Mouse (Mus musculus) kidney, postnatal 0 days (tissue): ENCODE data around the gene Tekt1. TPM values are rescaled to one million over a fixed set of nuclear protein-coding genes. Genes with fewer than 3 reads are reported as not detected.
A peak's percentile ranks its signal among the peaks of the same experiment; 100 is the strongest.

Experiments
- ATAC-seq: fragments of 200-750 bp; cut with Nextera tagmentation; replicated peaks from 2 replicates; pipeline ENCODE4 v1.8.0; 2017; ENCODE audit warnings: low read depth, moderate number of reproducible peaks, moderate TSS enrichment, moderate library complexity; ENCODE audit not compliant: low FRiP score
- DNase-seq: peaks from one replicate; pipeline ENCODE4 v3.0.0-alpha.2; 2016; ENCODE audit warnings: low spot score
- H3K27ac ChIP-seq: fragments of 300-500 bp; sonication (generic); 2 replicates; pipeline ENCODE4 v1.5.1; 2014; ENCODE audit warnings: mild to moderate bottlenecking
- H3K27me3 ChIP-seq: fragments of 300-500 bp; sonication (generic); 2 replicates; pipeline ENCODE4 v1.6.1; 2014; ENCODE audit warnings: low read length, mixed read lengths; ENCODE audit not compliant: insufficient read depth
- H3K36me3 ChIP-seq: fragments of 300-500 bp; sonication (generic); 2 replicates; pipeline ENCODE4 v1.6.1; 2014; ENCODE audit warnings: low read length, mixed read lengths; ENCODE audit not compliant: insufficient read depth
- H3K4me1 ChIP-seq: fragments of 300-500 bp; sonication (generic); replicated peaks from 2 replicates; pipeline ENCODE4 v1.6.1; 2014; ENCODE audit warnings: antibody characterized with exemption, low read length, mixed read lengths; ENCODE audit not compliant: insufficient read depth
- H3K4me2 ChIP-seq: fragments of 300-500 bp; sonication (generic); 2 replicates; pipeline ENCODE4 v1.6.1; 2014; ENCODE audit warnings: mild to moderate bottlenecking, low read length, moderate library complexity, mixed read lengths
- H3K4me3 ChIP-seq: fragments of 300-500 bp; sonication (generic); replicated peaks from 2 replicates; pipeline ENCODE4 v1.5.1; 2014; ENCODE audit warnings: low read depth, low read length
- H3K9ac ChIP-seq: fragments of 300-500 bp; sonication (generic); 2 replicates; pipeline ENCODE4 v1.6.1; 2014; ENCODE audit warnings: low read depth, low read length
- H3K9me3 ChIP-seq: fragments of 300-500 bp; sonication (generic); replicated peaks from 2 replicates; pipeline ENCODE4 v1.6.1; 2016; ENCODE audit warnings: low read length, inconsistent platforms, mixed read lengths
- CTCF ChIP-seq: IDR thresholded peaks from 2 replicates; pipeline ENCODE4 v1.5.1; 2016; ENCODE audit warnings: antibody characterized with exemption, low read depth, mild to moderate bottlenecking, moderate library complexity
- WGBS: fragments of 180-500 bp; shearing (Covaris S2); extraction: QIAGEN DNeasy Blood & Tissue Kit; methylation state at CpG from one replicate; pipeline ENCODE4 v1.1.7; 2014; 5-methylcytosine and 5-hydroxymethylcytosine counted together
- polyA plus RNA-seq: library from polyadenylated mRNA; unstranded; fragments of >200 nt; fragmentation: Nextera tagmentation; extraction: Ambion mirVana; gene quantifications from 2 replicates; pipeline ENCODE4 v1.2.1, GENCODE M21; 2015

Gene Tekt1
- polyA plus RNA-seq, 1 experiment from 2014 or later: 5.1 TPM

DNA sequence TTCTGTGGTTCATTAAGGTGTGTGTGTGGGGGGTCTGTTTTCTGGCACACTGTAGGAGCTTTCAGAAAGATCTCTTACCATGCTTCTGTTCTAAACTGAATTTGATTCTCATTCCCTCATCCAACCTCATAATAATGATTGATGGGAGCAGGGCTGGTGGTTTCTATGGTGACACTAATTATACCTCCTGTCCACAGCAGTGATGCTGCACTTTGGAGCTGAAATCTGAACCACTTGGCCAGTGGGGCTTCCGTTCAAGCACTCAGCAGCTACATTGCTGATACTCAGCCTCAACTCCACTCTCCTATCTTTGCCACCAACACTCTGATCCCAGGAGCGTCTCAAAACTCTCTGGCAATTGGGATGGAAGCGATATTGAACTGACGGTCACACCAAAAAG lies 17.1 kb upstream of the Tekt1 start:
- Histone ChIP-seq H3K27me3 (no peaks in the 10 kb centered on the region), H3K27ac (no peak overlapping the region), H3K9me3 (no peaks in the 10 kb centered on the region), H3K9ac (no peak overlapping the region), H3K4me2 (no peak overlapping the region), H3K4me1 (no peaks in the 10 kb centered on the region), H3K36me3 (no peaks in the 10 kb centered on the region), H3K4me3 (no peak overlapping the region)
- WGBS: 56% methylated on average over 4 of the region's 4 CpGs
- no peak for TF ChIP-seq CTCF
- ATAC-seq: no peak
- DNase-seq: no peak

DNA sequence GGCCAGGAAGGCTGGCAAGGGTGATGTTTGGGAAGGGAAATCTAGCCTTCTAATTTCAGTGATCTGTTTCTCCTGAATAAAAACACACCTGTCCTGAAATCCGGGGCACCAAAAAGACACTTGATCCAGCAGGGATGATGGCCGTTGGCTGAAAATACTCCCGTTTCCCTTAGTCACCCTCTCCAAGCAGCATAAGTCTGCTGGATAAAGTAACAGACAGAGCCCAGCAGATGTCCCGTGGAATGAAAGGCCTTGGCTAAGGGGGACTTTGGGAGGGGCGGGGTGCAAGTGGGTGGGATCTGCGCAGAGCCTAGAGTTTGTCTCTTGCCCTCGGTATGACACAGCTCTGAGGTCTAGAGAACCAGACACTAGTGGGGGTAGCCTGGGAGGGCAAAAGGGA lies 16.0 kb upstream of the Tekt1 start:
- Histone ChIP-seq H3K9ac (no peak overlapping the region), H3K36me3 (no peaks in the 10 kb centered on the region), H3K4me2 (no peak overlapping the region), H3K27me3 (no peaks in the 10 kb centered on the region), H3K27ac (no peak overlapping the region), H3K4me3 (no peak overlapping the region), H3K4me1 (no peaks in the 10 kb centered on the region), H3K9me3 (no peaks in the 10 kb centered on the region)
- ATAC-seq (no peak; the same call in 1 of the 2 replicates), DNase-seq (no peak)
- TF ChIP-seq CTCF: no peak
- WGBS: 39% methylated on average over 7 of the region's 7 CpGs

DNA sequence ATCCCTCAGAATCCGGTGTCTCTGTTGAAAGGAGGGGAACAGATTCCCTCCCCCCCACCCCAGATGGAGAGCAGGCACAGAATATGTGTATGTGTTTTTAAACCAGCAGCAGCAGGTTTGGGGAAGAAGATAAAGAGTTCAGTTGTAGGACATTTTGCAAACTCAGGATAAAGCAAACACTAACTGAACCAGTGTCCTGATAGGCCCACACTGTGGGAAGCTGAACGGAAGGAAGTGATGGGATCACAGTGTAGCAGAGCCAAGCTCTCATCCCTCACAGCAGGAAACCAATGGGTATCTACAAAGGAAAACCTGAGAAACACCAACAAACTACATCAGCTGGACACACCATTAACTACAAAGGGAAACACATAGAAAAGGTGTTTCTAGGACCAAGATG lies 14.3 kb upstream of the Tekt1 start:
- Histone ChIP-seq H3K4me2 (no peak overlapping the region), H3K27me3 (no peaks in the 10 kb centered on the region), H3K4me1 (no peaks in the 10 kb centered on the region), H3K4me3 (no peak overlapping the region), H3K36me3 (no peaks in the 10 kb centered on the region), H3K27ac (no peak overlapping the region), H3K9me3 (no peaks in the 10 kb centered on the region), H3K9ac (no peak overlapping the region)
- DNase-seq (no peak), ATAC-seq (no peak)
- no peak for TF ChIP-seq CTCF
- 89% methylated on average over 2 of the region's 2 CpGs for WGBS

DNA sequence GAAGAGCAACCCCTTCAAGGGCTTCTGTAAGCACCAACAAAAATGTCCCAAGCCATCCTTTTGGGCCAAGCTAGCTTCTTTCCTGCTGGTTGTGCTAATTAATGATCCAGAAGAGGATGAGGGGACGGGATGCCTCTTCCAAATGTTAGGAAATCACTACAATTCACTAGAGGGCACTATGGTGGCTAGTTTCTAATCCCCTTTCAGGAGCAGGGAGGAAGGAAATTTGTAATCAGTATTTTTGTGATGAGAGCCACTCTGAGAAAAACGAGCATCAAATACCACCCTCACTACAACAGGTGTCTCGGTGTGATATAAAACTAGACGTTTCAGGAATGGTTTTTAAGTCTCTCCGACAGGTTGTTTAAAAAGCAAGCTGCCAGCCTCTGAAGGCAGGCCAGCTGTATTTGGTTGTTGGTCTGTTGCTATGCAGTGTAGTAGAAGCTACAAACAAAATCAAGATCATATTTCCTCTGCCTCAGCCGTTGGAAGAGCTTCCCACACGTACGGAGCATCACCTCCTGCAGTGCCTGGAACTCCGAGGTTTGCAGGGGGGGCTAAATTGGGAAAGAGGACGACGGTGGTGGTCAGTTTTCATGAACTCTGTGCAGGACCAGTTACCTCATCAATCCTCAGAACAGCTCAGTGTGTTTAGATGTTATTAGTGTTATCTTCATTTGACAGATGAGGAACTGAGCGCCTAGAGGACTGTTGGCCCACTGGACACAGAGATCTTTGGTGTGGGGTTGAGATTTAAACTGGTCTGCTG lies 7.8 kb upstream of the Tekt1 start:
- TF ChIP-seq CTCF: peak; percentile 61
- no peaks in the 10 kb centered on the region for H3K9me3 ChIP-seq
- no peaks in the 10 kb centered on the region for H3K36me3 ChIP-seq
- H3K9ac ChIP-seq: no peak overlapping the region
- no peaks in the 10 kb centered on the region for H3K4me1 ChIP-seq
- no peaks in the 10 kb centered on the region for H3K27me3 ChIP-seq
- no peak overlapping the region for H3K4me3 ChIP-seq
- no peak overlapping the region for H3K27ac ChIP-seq
- 17% methylated on average over 12 of the region's 12 CpGs for WGBS
- DNase-seq (peak; percentile 63), ATAC-seq (no peak)
- no peak overlapping the region for H3K4me2 ChIP-seq

DNA sequence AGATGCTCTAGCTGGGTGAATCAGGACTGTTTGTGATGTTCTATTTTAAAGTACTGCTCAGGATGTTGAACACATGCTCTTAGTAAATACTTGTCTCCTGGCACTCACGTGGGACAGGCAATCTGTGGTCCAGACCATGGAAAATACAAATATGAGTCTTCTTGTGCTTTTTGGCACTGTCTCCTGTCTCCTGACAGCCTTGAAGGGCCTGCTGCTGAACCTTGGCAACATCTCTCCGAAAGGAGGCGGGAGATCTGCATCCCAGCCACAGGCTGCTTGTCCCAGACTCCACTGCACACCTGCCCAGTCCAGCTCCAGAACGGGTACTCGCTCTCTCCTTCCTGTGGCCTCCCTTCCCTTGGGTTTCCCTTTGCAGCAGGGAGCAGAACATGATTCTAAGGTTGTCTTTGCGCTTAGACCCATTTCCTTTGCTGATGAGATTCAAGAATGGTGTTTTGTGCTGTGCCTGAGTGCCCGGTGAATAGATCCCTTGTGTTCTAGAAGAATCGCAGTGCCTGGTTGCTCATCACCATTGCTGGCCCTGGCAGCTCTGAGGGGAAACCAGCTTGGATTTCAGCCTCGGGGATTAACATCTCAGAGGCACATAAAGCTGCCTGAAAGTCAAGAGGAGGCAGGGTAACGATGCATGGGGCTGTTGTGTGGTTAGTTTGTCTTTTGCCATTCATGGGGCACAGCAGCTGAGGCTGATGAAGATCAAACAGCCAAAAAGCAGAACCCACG lies 5.9 kb upstream of the Tekt1 start:
- H3K36me3 ChIP-seq: no peaks in the 10 kb centered on the region
- no peaks in the 10 kb centered on the region for H3K9me3 ChIP-seq
- 54% methylated on average over 11 of the region's 11 CpGs for WGBS
- no peak overlapping the region for H3K27ac ChIP-seq
- H3K9ac ChIP-seq: no peak overlapping the region
- no peaks in the 10 kb centered on the region for H3K27me3 ChIP-seq
- no peak for TF ChIP-seq CTCF
- ATAC-seq (no peak), DNase-seq (no peak)
- H3K4me3 ChIP-seq: no peak overlapping the region
- H3K4me1 ChIP-seq: no peaks in the 10 kb centered on the region
- H3K4me2 ChIP-seq: no peak overlapping the region

DNA sequence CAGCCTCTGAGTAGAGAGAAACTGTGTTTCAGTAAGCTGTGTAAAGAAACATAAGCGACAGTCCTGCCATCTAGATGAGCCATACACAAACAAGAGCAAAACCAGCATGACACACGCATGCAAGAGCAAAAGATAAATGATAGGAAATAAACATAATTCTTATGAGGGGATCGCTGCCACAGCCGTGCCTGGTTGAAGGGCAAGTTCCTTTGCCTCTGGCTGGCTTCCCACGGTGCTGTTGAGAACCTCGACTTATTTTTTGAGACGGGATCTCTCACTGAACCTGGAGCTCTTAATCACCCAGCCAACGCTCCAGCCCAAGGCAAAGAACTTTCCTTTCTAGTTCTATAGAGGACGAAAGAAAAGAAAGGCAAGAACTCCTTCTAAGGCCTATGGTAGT lies 3.9 kb upstream of the Tekt1 start:
- Histone ChIP-seq H3K4me1 (0 out of 2 replicates have a peak, but pooled peaks cover 7% of the 10 kb centered on the region), H3K4me2 (no peak overlapping the region), H3K27ac (no peak overlapping the region), H3K4me3 (no peak overlapping the region), H3K9ac (no peak overlapping the region), H3K27me3 (no peaks in the 10 kb centered on the region), H3K36me3 (no peaks in the 10 kb centered on the region), H3K9me3 (no peaks in the 10 kb centered on the region)
- no peak for ATAC-seq
- TF ChIP-seq CTCF: no peak
- no peak for DNase-seq
- 74% methylated on average over 9 of the region's 9 CpGs for WGBS
